Mouse (Mus musculus) kidney, embryonic 16.5 days (tissue): Measurements from ENCODE around the gene Galntl6. TPM values are rescaled to one million over a fixed set of nuclear protein-coding genes. Genes with fewer than 3 reads are reported as not detected.

ENCODE experiments used
- ATAC-seq: fragments of 200-750 bp; cut with Nextera tagmentation; 2 replicates; pipeline ENCODE4 v1.8.0; 2017; ENCODE audit warnings: moderate TSS enrichment; ENCODE audit not compliant: low FRiP score, low TSS enrichment
- H3K27ac ChIP-seq: fragments of 300-500 bp; sonication (generic); 2 replicates; pipeline ENCODE4 v1.5.1; 2014; ENCODE audit warnings: low read length
- H3K27me3 ChIP-seq: fragments of 300-500 bp; sonication (generic); 2 replicates; pipeline ENCODE4 v1.6.1; 2014; ENCODE audit warnings: low read length, control low read depth, mixed read lengths; ENCODE audit not compliant: insufficient read depth
- H3K36me3 ChIP-seq: fragments of 300-500 bp; sonication (generic); 2 replicates; pipeline ENCODE4 v1.6.1; 2014; ENCODE audit warnings: low read length, control low read depth, mixed read lengths; ENCODE audit not compliant: insufficient read depth
- H3K4me1 ChIP-seq: fragments of 300-500 bp; sonication (generic); 2 replicates; pipeline ENCODE4 v1.6.1; 2014; ENCODE audit warnings: low read length, control low read depth, mixed read lengths; ENCODE audit not compliant: insufficient read depth
- H3K4me2 ChIP-seq: fragments of 300-500 bp; sonication (generic); replicated peaks from 2 replicates; pipeline ENCODE4 v1.6.1; 2014; ENCODE audit warnings: low read depth, low read length
- H3K4me3 ChIP-seq: fragments of 300-500 bp; sonication (generic); 2 replicates; pipeline ENCODE4 v1.5.1; 2014; ENCODE audit warnings: mild to moderate bottlenecking, low read length
- H3K9ac ChIP-seq: fragments of 300-500 bp; sonication (generic); replicated peaks from 2 replicates; pipeline ENCODE4 v1.6.1; 2014; ENCODE audit warnings: low read length
- H3K9me3 ChIP-seq: fragments of 300-500 bp; sonication (generic); 2 replicates; pipeline ENCODE4 v1.6.1; 2016; ENCODE audit warnings: low read length, control low read depth
- WGBS: fragments of 180-500 bp; shearing (Covaris S2); extraction: QIAGEN DNeasy Blood & Tissue Kit; methylation state at CpG from one replicate; pipeline ENCODE4 v1.1.7; 2014; 5-methylcytosine and 5-hydroxymethylcytosine counted together
- polyA plus RNA-seq: library from polyadenylated mRNA; unstranded; fragments of >200 nt; fragmentation: Nextera tagmentation; extraction: Ambion mirVana; gene quantifications from 2 replicates; pipeline ENCODE4 v1.2.1, GENCODE M21; 2015

The Galntl6 gene
- polyA plus RNA-seq, 1 experiment from 2014 or later, result 1.4 TPM

GRCm38 (mm10) chr8:58895960-58896359 lies 16.5 kb downstream of the Galntl6 start:
- Histone ChIP-seq H3K4me2 (no peak overlapping the region), H3K36me3 (no peaks in the 10 kb centered on the region), H3K4me3 (no peak overlapping the region), H3K4me1 (no peaks in the 10 kb centered on the region), H3K27ac (no peak overlapping the region), H3K27me3 (no peaks in the 10 kb centered on the region), H3K9ac (no peak overlapping the region), H3K9me3 (no peaks in the 10 kb centered on the region)
- WGBS, result 63% methylated on average over 6 of the region's 6 CpGs
- no peak for ATAC-seq

- Histone ChIP-seq H3K9ac (no peak overlapping the region), H3K27me3 (no peaks in the 10 kb centered on the region), H3K4me1 (no peaks in the 10 kb centered on the region), H3K4me2 (no peak overlapping the region), H3K9me3 (no peaks in the 10 kb centered on the region), H3K27ac (no peak overlapping the region), H3K4me3 (no peak overlapping the region), H3K36me3 (no peaks in the 10 kb centered on the region)
- 85% methylated on average over 3 of the region's 3 CpGs for WGBS
- no peak for ATAC-seq
These were observed 21.8 kb downstream of the Galntl6 start for GRCm38 (mm10) chr8:58890591-58890990.

- ATAC-seq, result no peak
- Histone ChIP-seq H3K4me2 (no peak overlapping the region), H3K36me3 (no peaks in the 10 kb centered on the region), H3K9me3 (no peaks in the 10 kb centered on the region), H3K4me1 (no peaks in the 10 kb centered on the region), H3K9ac (no peak overlapping the region), H3K27ac (no peak overlapping the region), H3K27me3 (no peaks in the 10 kb centered on the region), H3K4me3 (no peak overlapping the region)
- 7% methylated on average over 1 of the region's 1 CpGs for WGBS
These were observed 26.0 kb downstream of the Galntl6 start for GRCm38 (mm10) chr8:58886405-58886804.

- no peaks in the 10 kb centered on the region for H3K4me1 ChIP-seq
- ATAC-seq, result no peak
- H3K9ac ChIP-seq, result no peak overlapping the region
- no peaks in the 10 kb centered on the region for H3K9me3 ChIP-seq
- no peak overlapping the region for H3K4me3 ChIP-seq
- H3K36me3 ChIP-seq, result no peaks in the 10 kb centered on the region
- no peak overlapping the region for H3K27ac ChIP-seq
- no peaks in the 10 kb centered on the region for H3K27me3 ChIP-seq
- H3K4me2 ChIP-seq, result no peak overlapping the region
These were observed 88.1 kb downstream of the Galntl6 start for GRCm38 (mm10) chr8:58824347-58824746.

- Histone ChIP-seq H3K4me2 (no peak overlapping the region), H3K36me3 (no peaks in the 10 kb centered on the region), H3K9me3 (no peaks in the 10 kb centered on the region), H3K9ac (no peak overlapping the region), H3K4me1 (no peaks in the 10 kb centered on the region), H3K27me3 (no peaks in the 10 kb centered on the region), H3K4me3 (no peak overlapping the region), H3K27ac (no peak overlapping the region)
- ATAC-seq, result no peak
These were observed 107.2 kb downstream of the Galntl6 start for GRCm38 (mm10) chr8:58805190-58805589.

- H3K4me1 ChIP-seq, result no peaks in the 10 kb centered on the region
- 75% methylated on average over 1 of the region's 1 CpGs for WGBS
- H3K9me3 ChIP-seq, result no peaks in the 10 kb centered on the region
- no peaks in the 10 kb centered on the region for H3K27me3 ChIP-seq
- H3K9ac ChIP-seq, result no peak overlapping the region
- no peak for ATAC-seq
- no peak overlapping the region for H3K4me3 ChIP-seq
- H3K27ac ChIP-seq, result no peak overlapping the region
- no peak overlapping the region for H3K4me2 ChIP-seq
- H3K36me3 ChIP-seq, result no peaks in the 10 kb centered on the region
These were observed 110.6 kb downstream of the Galntl6 start for GRCm38 (mm10) chr8:58801847-58802246.

GRCm38 (mm10) chr8:58753769-58754168 lies 158.7 kb downstream of the Galntl6 start:
- Histone ChIP-seq H3K36me3 (no peaks in the 10 kb centered on the region), H3K4me3 (no peak overlapping the region), H3K9ac (no peak overlapping the region), H3K27me3 (no peaks in the 10 kb centered on the region), H3K27ac (no peak overlapping the region), H3K4me2 (no peak overlapping the region), H3K9me3 (peaks cover 6% of the 10 kb centered on the region), H3K4me1 (no peaks in the 10 kb centered on the region)
- WGBS, result 90% methylated on average over 2 of the region's 2 CpGs
- ATAC-seq, result no peak

GRCm38 (mm10) chr8:58737963-58738362 lies 174.5 kb downstream of the Galntl6 start:
- Histone ChIP-seq H3K9me3 (no peaks in the 10 kb centered on the region), H3K27ac (no peak overlapping the region), H3K4me1 (no peaks in the 10 kb centered on the region), H3K4me2 (no peak overlapping the region), H3K4me3 (no peak overlapping the region), H3K36me3 (no peaks in the 10 kb centered on the region), H3K9ac (no peak overlapping the region), H3K27me3 (no peaks in the 10 kb centered on the region)
- 87% methylated on average over 3 of the region's 3 CpGs for WGBS
- ATAC-seq, result peak; percentile 59; the same call in 1 of the 2 replicates

- Histone ChIP-seq H3K4me2 (no peak overlapping the region), H3K36me3 (no peaks in the 10 kb centered on the region), H3K27ac (no peak overlapping the region), H3K4me3 (no peak overlapping the region), H3K9me3 (no peaks in the 10 kb centered on the region), H3K27me3 (no peaks in the 10 kb centered on the region), H3K9ac (no peak overlapping the region), H3K4me1 (no peaks in the 10 kb centered on the region)
- ATAC-seq, result no peak
- 84% methylated on average over 3 of the region's 3 CpGs for WGBS
These were observed 220.7 kb downstream of the Galntl6 start for GRCm38 (mm10) chr8:58691761-58692160.

GRCm38 (mm10) chr8:58677847-58678450 lies 234.5 kb downstream of the Galntl6 start:
- no peaks in the 10 kb centered on the region for H3K4me1 ChIP-seq
- no peaks in the 10 kb centered on the region for H3K9me3 ChIP-seq
- no peak overlapping the region for H3K4me3 ChIP-seq
- H3K27ac ChIP-seq, result no peak overlapping the region
- H3K4me2 ChIP-seq, result no peak overlapping the region
- H3K27me3 ChIP-seq, result no peaks in the 10 kb centered on the region
- no peak for ATAC-seq
- H3K9ac ChIP-seq, result no peak overlapping the region
- no peaks in the 10 kb centered on the region for H3K36me3 ChIP-seq
- 42% methylated on average over 6 of the region's 6 CpGs for WGBS
